Mouse (Mus musculus) embryonic fibroblast, embryonic 13.5 days (primary cell): ENCODE data around the gene Cideb.

ENCODE experiments used
- CTCF ChIP-seq: IDR thresholded peaks from 2 replicates; pipeline ENCODE4 v1.5.1; 2011; ENCODE audit warnings: mild to moderate bottlenecking, control low read depth, low read length, moderate library complexity, borderline replicate concordance; ENCODE audit not compliant: insufficient read depth
- POLR2A ChIP-seq: IDR thresholded peaks from 2 replicates; pipeline ENCODE4 v1.6.1; 2011; ENCODE audit warnings: low read depth, mild to moderate bottlenecking, control low read depth, low read length, moderate library complexity

DNA sequence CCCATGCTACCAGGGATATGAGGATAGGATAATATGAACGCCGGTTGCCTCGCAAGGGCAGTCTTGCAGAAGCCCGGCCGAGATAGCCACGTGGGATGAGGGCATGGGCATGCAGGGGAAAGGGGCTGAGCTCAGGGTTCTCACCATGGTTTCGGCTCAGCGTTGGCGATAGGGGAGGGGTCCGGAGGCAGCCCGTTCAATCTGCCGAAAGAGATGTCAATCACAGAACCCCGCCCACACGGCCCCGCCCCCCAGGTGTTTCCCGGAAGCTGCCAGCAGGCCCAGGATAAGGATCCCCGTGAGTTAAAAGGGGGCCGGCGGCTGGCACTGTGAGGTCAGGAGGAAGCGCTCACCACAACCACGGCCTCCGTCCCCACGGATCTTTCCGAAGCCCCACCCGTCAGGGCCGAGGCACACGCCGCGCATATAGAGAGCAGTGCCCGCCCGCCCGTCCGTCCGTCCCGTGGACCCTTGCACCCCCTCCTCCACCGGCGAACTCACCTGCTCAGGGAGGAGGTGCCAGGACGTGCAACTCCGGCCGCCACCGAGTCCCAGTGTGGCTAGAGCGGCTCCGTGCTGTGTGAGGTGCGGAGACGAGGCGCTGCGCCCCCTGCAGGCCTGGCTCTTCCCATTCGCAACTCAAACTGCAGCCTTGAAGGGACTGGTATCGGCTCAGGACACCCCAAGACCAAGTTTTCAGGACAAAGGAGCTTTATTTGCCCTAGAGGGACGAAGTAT lies 36.4 kb downstream of the Cideb start, which contains the start of gene Rabggta:
- TF ChIP-seq CTCF = peak; percentile 97
- peak; percentile 53; the same call in 1 of the 2 replicates for TF ChIP-seq POLR2A
